Mouse (Mus musculus) liver, postnatal 0 days (tissue): ENCODE results near the gene Tbxas1.

Experiments
- CTCF ChIP-seq: sonication (generic); IDR thresholded peaks from 2 replicates; pipeline ENCODE4 v1.5.1; 2016; ENCODE audit warnings: antibody characterized with exemption, low read depth
- EP300 ChIP-seq: IDR thresholded peaks from 2 replicates; pipeline ENCODE4 v1.6.1; 2016; ENCODE audit warnings: antibody characterized with exemption, low read depth, mild to moderate bottlenecking

DNA sequence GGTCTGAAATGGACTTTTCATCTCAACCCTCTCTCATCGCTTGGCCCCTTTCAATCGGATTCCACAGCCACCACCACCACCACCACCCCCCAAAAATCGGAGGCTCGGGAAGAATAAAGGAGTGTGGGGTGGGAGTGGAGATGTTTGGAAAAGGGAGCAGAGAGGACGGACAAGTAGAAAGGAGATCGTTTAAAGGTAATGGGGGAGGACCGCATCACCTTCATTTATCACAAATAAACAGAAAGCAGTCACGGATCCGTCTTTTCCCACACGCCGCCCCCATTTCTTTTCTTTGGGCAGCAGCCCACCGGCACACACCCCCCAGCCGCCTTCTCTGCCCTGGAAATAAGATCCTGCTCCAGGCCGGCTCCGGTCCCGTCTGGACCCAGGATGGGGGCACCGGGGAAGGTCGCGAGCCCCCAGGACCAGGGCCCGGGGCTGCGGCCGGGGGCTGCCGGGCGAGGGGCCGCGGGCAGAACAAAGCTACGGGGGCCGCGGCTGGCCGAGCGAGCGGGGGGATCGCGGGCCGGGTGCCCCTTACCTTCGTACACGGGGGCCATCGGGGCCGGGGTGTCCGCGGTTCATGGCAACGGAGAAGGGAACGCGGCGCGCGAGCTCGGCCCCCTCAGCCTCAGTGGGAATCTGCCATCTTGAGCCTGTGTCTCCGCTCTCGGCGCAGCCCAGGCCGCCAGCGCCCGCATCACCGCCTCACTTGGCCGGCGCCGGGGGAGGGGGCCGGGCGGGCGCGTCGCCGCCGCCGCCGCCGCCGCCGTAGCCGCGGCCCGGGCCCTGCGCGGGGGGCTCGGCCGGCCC is at the start of gene Tbxas1:
- no peak for TF ChIP-seq CTCF
- TF ChIP-seq EP300 = no peak
